Mouse (Mus musculus) kidney, embryonic 16.5 days (tissue): Measurements from ENCODE around the gene Hdac11. TPM values are rescaled to one million over a fixed set of nuclear protein-coding genes. Genes with fewer than 3 reads are reported as not detected.
"Not testable (repeated sequence)": the region's sequence is repeated elsewhere in the genome, so short reads cannot be mapped to it uniquely, and the experiment has no call there.

Experiments used
- ATAC-seq: fragments of 200-750 bp; cut with Nextera tagmentation; 2 replicates; pipeline ENCODE4 v1.8.0; 2017; ENCODE audit warnings: moderate TSS enrichment; ENCODE audit not compliant: low FRiP score, low TSS enrichment
- H3K27ac ChIP-seq: fragments of 300-500 bp; sonication (generic); 2 replicates; pipeline ENCODE4 v1.5.1; 2014; ENCODE audit warnings: low read length
- H3K27me3 ChIP-seq: fragments of 300-500 bp; sonication (generic); 2 replicates; pipeline ENCODE4 v1.6.1; 2014; ENCODE audit warnings: low read length, control low read depth, mixed read lengths; ENCODE audit not compliant: insufficient read depth
- H3K36me3 ChIP-seq: fragments of 300-500 bp; sonication (generic); 2 replicates; pipeline ENCODE4 v1.6.1; 2014; ENCODE audit warnings: low read length, control low read depth, mixed read lengths; ENCODE audit not compliant: insufficient read depth
- H3K4me1 ChIP-seq: fragments of 300-500 bp; sonication (generic); 2 replicates; pipeline ENCODE4 v1.6.1; 2014; ENCODE audit warnings: low read length, control low read depth, mixed read lengths; ENCODE audit not compliant: insufficient read depth
- H3K4me2 ChIP-seq: fragments of 300-500 bp; sonication (generic); replicated peaks from 2 replicates; pipeline ENCODE4 v1.6.1; 2014; ENCODE audit warnings: low read depth, low read length
- H3K4me3 ChIP-seq: fragments of 300-500 bp; sonication (generic); 2 replicates; pipeline ENCODE4 v1.5.1; 2014; ENCODE audit warnings: mild to moderate bottlenecking, low read length
- H3K9ac ChIP-seq: fragments of 300-500 bp; sonication (generic); replicated peaks from 2 replicates; pipeline ENCODE4 v1.6.1; 2014; ENCODE audit warnings: low read length
- H3K9me3 ChIP-seq: fragments of 300-500 bp; sonication (generic); 2 replicates; pipeline ENCODE4 v1.6.1; 2016; ENCODE audit warnings: low read length, control low read depth
- WGBS: fragments of 180-500 bp; shearing (Covaris S2); extraction: QIAGEN DNeasy Blood & Tissue Kit; methylation state at CpG from one replicate; pipeline ENCODE4 v1.1.7; 2014; 5-methylcytosine and 5-hydroxymethylcytosine counted together
- polyA plus RNA-seq: library from polyadenylated mRNA; unstranded; fragments of >200 nt; fragmentation: Nextera tagmentation; extraction: Ambion mirVana; gene quantifications from 2 replicates; pipeline ENCODE4 v1.2.1, GENCODE M21; 2015

Gene Hdac11
- polyA plus RNA-seq, 1 experiment from 2014 or later, result 15.7 TPM

- Histone ChIP-seq H3K4me2 (peak overlapping the region; percentile 98), H3K4me3 (peak overlapping the region; percentile 68), H3K9me3 (no peaks in the 10 kb centered on the region), H3K27me3 (no peaks in the 10 kb centered on the region), H3K36me3 (no peaks in the 10 kb centered on the region), H3K4me1 (peaks cover 29% of the 10 kb centered on the region), H3K27ac (peak overlapping the region; percentile 54), H3K9ac (peak overlapping the region; percentile 79)
- peak; percentile 17; the same call in 1 of the 2 replicates for ATAC-seq
- WGBS, result 19% methylated on average over 4 of the region's 4 CpGs
These were observed 40.6 kb upstream of the Hdac11 start for GRCm38 (mm10) chr6:91115863-91116243.

GRCm38 (mm10) chr6:91116244-91117145 lies 40.0 kb upstream of the Hdac11 start, which contains the start of gene Nup210:
Nup210 (minus strand) TSS chr6:91116829.
- no peaks in the 10 kb centered on the region for H3K27me3 ChIP-seq
- H3K4me2 ChIP-seq, result peak within 1 kb of the TSS; percentile 98
- H3K9me3 ChIP-seq, result no peaks in the 10 kb centered on the region
- no peaks in the 10 kb centered on the region for H3K36me3 ChIP-seq
- ATAC-seq, result peak; percentile 97
- peak within 1 kb of the TSS; percentile 68 for H3K4me3 ChIP-seq
- WGBS, result under 1% methylated on average over 72 of the region's 93 CpGs
- peaks cover 28% of the 10 kb centered on the region for H3K4me1 ChIP-seq
- H3K27ac ChIP-seq, result peak within 1 kb of the TSS; percentile 54
- H3K9ac ChIP-seq, result peak within 1 kb of the TSS; percentile 79

DNA sequence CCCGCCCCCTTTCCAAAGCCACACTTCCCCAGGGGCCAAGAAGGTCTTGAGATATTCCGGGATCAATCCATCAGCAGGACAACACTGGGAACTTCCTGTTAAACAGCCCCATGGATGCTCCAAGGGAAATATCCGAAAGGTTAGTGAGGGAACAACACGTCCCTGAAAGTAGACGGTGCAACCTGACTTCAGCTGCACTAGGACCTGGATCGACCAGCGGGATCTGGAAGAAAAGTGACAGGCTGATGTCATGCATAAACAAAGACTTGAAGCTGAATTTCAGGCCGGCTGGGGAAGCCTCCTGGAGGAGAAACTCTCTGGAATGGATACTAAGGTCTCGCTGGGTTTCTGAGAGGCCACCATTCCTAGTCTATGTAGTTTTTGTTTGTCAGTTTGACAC lies 39.3 kb upstream of the Hdac11 start:
- H3K4me2 ChIP-seq, result peak overlapping the region; percentile 98
- H3K4me3 ChIP-seq, result peak overlapping the region; percentile 68
- WGBS, result 2% methylated on average over 9 of the region's 9 CpGs
- ATAC-seq, result peak; percentile 32
- H3K27me3 ChIP-seq, result no peaks in the 10 kb centered on the region
- H3K36me3 ChIP-seq, result no peaks in the 10 kb centered on the region
- peaks cover 28% of the 10 kb centered on the region for H3K4me1 ChIP-seq
- peak overlapping the region; percentile 79 for H3K9ac ChIP-seq
- no peaks in the 10 kb centered on the region for H3K9me3 ChIP-seq
- H3K27ac ChIP-seq, result peak overlapping the region; percentile 54; the same call in 1 of the 2 replicates

DNA sequence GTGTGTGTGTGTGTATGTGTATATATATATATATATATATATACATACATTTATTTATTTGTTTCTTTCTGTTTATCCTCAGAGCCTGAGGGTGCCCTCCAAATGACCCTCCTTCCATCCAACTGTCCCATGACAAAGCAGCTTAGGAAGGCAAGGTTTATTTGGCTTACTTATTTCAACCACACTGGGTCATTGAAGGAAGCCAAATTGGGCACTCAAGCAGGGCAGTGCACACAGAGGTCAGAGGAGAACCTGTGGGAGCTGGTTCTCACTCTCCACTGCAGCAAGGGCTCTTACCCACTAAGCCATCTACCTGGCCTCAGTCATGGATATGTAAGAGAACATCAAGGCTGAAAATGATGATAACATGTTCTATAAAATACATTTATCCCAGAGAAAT lies 37.9 kb upstream of the Hdac11 start:
- no peak overlapping the region for H3K4me2 ChIP-seq
- H3K27ac ChIP-seq, result no peak overlapping the region
- H3K27me3 ChIP-seq, result no peaks in the 10 kb centered on the region
- H3K4me3 ChIP-seq, result no peak overlapping the region
- no peak for ATAC-seq
- no peaks in the 10 kb centered on the region for H3K36me3 ChIP-seq
- no peaks in the 10 kb centered on the region for H3K9me3 ChIP-seq
- peaks cover 28% of the 10 kb centered on the region for H3K4me1 ChIP-seq
- no peak overlapping the region for H3K9ac ChIP-seq

DNA sequence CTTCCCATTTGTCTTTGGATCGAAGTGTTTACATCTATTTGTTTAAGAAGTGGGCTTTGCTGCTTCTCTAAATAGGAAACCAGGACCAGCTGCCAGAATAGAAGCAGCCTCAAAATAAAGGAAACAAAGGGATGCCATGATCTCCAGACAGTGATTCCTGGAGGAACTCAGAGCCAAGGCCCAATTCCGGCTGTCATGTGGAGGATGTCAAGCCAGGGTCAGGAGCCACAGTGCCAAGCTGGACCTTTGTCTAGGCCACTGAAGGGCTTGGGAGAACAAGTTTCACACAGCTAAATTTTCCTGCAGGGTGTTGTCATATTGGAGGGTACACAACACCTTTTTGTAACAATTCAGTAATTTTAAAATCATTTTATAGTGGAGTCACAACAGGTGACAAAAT lies 36.3 kb upstream of the Hdac11 start:
- Histone ChIP-seq H3K27me3 (no peaks in the 10 kb centered on the region), H3K4me3 (no peak overlapping the region), H3K4me1 (peaks cover 22% of the 10 kb centered on the region), H3K4me2 (no peak overlapping the region), H3K9ac (no peak overlapping the region), H3K36me3 (no peaks in the 10 kb centered on the region), H3K27ac (no peak overlapping the region), H3K9me3 (no peaks in the 10 kb centered on the region)
- WGBS, result 80% methylated on average over 2 of the region's 2 CpGs
- ATAC-seq, result no peak

DNA sequence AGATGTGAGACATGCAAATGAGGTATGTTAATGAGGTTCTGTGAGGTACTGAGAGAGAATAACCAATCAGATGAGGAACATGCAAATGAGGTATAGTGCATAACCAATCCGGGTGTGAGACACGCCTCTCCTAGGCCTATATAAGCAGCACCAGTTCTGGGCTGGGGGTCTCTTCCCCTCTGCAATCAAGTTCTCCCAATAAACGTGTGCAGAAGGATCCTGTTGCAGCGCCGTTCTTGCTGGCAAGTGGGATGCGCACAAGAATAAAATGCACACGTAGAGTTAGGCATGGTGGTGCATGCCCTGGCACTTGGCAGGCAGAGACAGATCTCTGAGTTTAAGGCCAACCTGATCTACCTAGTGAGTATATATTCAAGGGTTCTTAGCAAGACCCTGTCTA lies 35.4 kb upstream of the Hdac11 start:
- ATAC-seq, H3K36me3 ChIP-seq, H3K27ac ChIP-seq, H3K9me3 ChIP-seq, H3K4me3 ChIP-seq, H3K4me2 ChIP-seq, H3K9ac ChIP-seq, H3K27me3 ChIP-seq: not testable (repeated sequence)
- 91% methylated on average over 6 of the region's 7 CpGs for WGBS
- H3K4me1 ChIP-seq, result peaks cover 13% of the 10 kb centered on the region

- no peak overlapping the region for H3K4me2 ChIP-seq
- H3K4me1 ChIP-seq, result 0 out of 2 replicates have a peak, but pooled peaks cover 3% of the 10 kb centered on the region
- no peaks in the 10 kb centered on the region for H3K36me3 ChIP-seq
- H3K27me3 ChIP-seq, result peaks cover 3% of the 10 kb centered on the region; the same call in 1 of the 2 replicates
- no peak for ATAC-seq
- no peak overlapping the region for H3K4me3 ChIP-seq
- no peak overlapping the region for H3K27ac ChIP-seq
- H3K9ac ChIP-seq, result no peak overlapping the region
- 75% methylated on average over 3 of the region's 3 CpGs for WGBS
- no peaks in the 10 kb centered on the region for H3K9me3 ChIP-seq
These were observed 33.0 kb upstream of the Hdac11 start for GRCm38 (mm10) chr6:91123453-91123852.

DNA sequence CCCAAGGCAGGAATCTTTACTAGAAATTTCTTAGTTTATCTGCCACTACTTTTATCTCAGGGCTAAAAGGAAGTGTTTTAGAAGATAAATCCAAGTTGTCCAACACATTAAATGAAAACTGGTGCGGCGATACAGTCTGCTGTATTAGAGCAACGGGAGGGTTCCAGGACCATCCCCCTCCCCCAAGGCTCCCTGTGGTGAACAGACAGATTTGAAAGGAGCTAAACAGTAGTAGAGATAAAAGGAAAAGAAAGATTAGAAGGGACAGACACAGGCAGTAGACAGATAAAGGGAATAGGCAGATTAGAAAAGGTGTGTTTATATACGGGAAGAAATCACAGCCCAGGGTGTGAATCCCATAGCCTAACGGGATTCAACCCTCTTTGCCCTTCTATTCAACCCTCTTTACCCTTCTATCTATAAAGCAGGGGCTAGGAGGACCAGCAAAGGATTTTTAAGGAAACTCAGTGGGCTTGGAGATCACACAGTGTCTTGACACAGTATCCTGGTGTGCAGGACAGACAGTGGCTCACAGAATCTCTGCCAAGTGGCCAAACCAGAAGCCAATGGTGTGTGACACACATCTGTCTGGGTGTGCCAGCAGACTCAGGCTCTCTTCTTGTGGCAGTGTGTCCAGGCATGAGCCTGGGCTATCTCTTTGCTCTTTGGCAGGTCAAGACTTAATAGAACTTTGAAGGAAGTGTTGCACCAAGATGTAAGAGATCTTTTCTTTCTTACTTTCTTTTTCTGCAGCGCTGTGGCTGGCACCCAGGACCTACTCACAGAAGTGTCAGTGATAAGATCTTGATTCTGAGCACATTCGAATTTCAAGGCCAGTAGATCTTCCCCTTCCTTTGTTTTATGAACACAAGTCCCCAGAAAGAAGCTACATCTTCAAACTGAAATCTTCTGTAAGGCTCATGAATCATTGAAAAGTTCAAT lies 31.9 kb upstream of the Hdac11 start:
- Histone ChIP-seq H3K4me3 (no peak overlapping the region), H3K27ac (no peak overlapping the region), H3K36me3 (no peaks in the 10 kb centered on the region), H3K4me2 (no peak overlapping the region), H3K9ac (no peak overlapping the region), H3K9me3 (peaks cover 3% of the 10 kb centered on the region; the same call in 1 of the 2 replicates), H3K4me1 (0 out of 2 replicates have a peak, but pooled peaks cover 3% of the 10 kb centered on the region), H3K27me3 (peaks cover 3% of the 10 kb centered on the region; the same call in 1 of the 2 replicates)
- ATAC-seq, result no peak
- WGBS, result 51% methylated on average over 7 of the region's 7 CpGs

- Histone ChIP-seq H3K9me3 (peaks cover 3% of the 10 kb centered on the region; the same call in 1 of the 2 replicates), H3K4me3 (no peak overlapping the region), H3K27me3 (peaks cover 3% of the 10 kb centered on the region; the same call in 1 of the 2 replicates), H3K9ac (no peak overlapping the region), H3K36me3 (no peaks in the 10 kb centered on the region), H3K4me1 (0 out of 2 replicates have a peak, but pooled peaks cover 3% of the 10 kb centered on the region), H3K27ac (no peak overlapping the region), H3K4me2 (no peak overlapping the region)
- whole genome bisulfite sequencing, result 69% methylated on average over 2 of the region's 2 CpGs
- no peak for ATAC-seq
These were observed 31.3 kb upstream of the Hdac11 start for GRCm38 (mm10) chr6:91125228-91125585.
